ENCODE assay signal across 23 mouse cellular contexts in genomic region chr17:12733128-12733527, GRCm38 (mm10). TPM values are rescaled to one million over a fixed set of nuclear protein-coding genes. Genes with fewer than 3 reads are reported as not detected.
"Had no signal": no experiment of that assay in that cellular context is flagged by ENCODE, and none has a peak within 500 bp of the region (broad histone marks: within the 10 kb centered on the region; RNA-seq: fewer than 3 reads in every experiment).

No protein-coding gene starts in this region.

- H3K4me1 ChIP-seq: midbrain, embryonic 12.5 days; midbrain, embryonic 15.5 days had no signal

- DNase-seq: kidney, postnatal 10 days; kidney, postnatal 36 days; layer of hippocampus, postnatal 36 days; left cerebral cortex, postnatal 4 days; liver, postnatal 0 days; lung, embryonic 14.5 days; retina, postnatal 1 day; right cerebral cortex, postnatal 25 days; spleen, adult 18-20 months; thymus, postnatal 25 days had no signal

- H3K9ac ChIP-seq: kidney, embryonic 15.5 days; limb, embryonic 12.5 days; limb, embryonic 15.5 days; liver, embryonic 14.5 days; liver, postnatal 0 days; lung, embryonic 14.5 days; midbrain, embryonic 12.5 days; midbrain, embryonic 15.5 days; neural tube, embryonic 13.5 days; stomach, embryonic 15.5 days had no signal

- H3K27ac ChIP-seq: left cerebral cortex, adult 2 months; limb, embryonic 15.5 days; liver, embryonic 14.5 days; midbrain, embryonic 12.5 days; midbrain, embryonic 15.5 days; neural tube, embryonic 13.5 days had no signal

- H3K4me3 ChIP-seq: kidney, embryonic 15.5 days; left cerebral cortex, adult 2 months; limb, embryonic 12.5 days; limb, embryonic 15.5 days; midbrain, embryonic 12.5 days; midbrain, embryonic 15.5 days; neural tube, embryonic 13.5 days; stomach, embryonic 15.5 days had no signal

- ATAC-seq: liver, postnatal 0 days; lung, postnatal 0 days; midbrain, embryonic 15.5 days had no signal

- H3K27me3 ChIP-seq: kidney, embryonic 15.5 days; limb, embryonic 12.5 days; limb, embryonic 15.5 days; midbrain, embryonic 12.5 days; midbrain, embryonic 15.5 days; neural tube, embryonic 13.5 days; stomach, embryonic 15.5 days had no signal

- H3K4me2 ChIP-seq: limb, embryonic 12.5 days; limb, embryonic 15.5 days; liver, embryonic 11.5 days; midbrain, embryonic 12.5 days; midbrain, embryonic 15.5 days; neural tube, embryonic 13.5 days; stomach, embryonic 15.5 days had no signal

- H3K9me3 ChIP-seq: kidney, embryonic 15.5 days; limb, embryonic 12.5 days; limb, embryonic 15.5 days; midbrain, embryonic 12.5 days; midbrain, embryonic 15.5 days; neural tube, embryonic 13.5 days; stomach, embryonic 15.5 days had no signal

RNA-seq across cellular contexts. Expression of gene Slc22a1, which starts 57.5 kb away (rescaled TPM):
- total RNA-seq: layer of hippocampus, adult 8-10 months; layer of hippocampus, postnatal 36 days; neutrophil, adult 5-6 weeks had no signal
- polyA plus RNA-seq: limb, embryonic 12.5 days; limb, embryonic 15.5 days; midbrain, embryonic 12.5 days; midbrain, embryonic 15.5 days; neural tube, embryonic 13.5 days had no signal
